Mouse (Mus musculus): ENCODE results near the gene Taf4.

The Taf4 gene

DNA sequence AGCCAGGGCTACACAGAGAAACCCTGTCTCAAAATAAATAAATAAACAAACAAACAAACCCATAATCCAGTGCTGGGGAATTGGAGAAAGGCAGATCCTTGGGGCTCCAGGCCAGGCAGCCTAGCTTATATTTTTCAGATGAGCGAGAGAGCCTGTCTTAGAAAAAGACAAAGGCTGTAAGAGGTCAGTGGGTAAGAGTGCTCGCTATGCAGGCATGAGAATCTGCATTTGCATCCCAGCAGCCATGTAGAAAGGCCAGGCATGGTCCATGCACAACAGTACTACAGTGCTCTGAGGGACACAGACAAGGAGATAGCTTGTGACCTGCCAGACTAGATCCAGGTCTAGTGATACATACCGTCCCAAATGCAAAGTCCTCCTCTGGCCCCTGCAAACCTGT is 6.3 kb upstream of the Taf4 start:
- no peak for DNase-seq (ENCODE audit: low spot score)

DNA sequence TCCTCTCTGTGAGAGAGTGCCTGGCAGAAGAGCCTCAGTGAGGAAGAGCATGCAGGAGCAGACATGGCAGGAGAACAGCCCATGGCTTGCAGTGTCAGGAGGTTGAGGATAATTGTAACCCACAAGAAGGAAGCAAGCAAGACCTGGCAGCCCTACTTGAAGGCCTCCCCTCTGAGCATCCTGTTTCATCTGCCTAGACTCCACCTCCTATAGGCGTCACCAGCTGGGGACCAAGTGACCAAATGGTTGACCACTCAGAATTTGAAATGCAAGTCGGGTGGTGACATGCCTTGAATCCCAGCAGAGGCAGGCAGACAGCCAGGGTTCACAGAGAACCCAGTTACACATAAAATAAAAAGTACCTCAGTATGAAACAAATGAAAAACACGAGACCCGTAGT is 4.2 kb upstream of the Taf4 start:
- no peak for DNase-seq (ENCODE audit: low spot score)

DNA sequence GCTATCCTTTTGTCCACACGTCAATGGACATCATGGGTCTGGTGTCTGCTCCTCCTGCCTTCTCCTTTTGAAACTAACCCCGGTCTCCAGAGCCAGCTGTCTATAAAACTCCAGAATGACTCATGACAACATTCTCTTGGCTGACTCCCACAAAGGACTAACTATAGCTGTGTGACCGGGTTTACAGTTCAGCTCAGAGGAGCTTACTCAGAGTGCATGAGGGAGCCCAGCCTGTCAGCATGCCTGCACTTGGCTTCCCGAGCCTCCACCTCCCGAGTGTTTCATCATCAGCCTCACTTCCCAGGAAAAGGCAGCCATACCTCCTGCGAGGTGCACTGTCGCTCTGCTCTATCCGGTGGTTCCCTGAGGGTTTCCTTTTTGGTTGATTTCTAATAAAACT is 3.4 kb upstream of the Taf4 start:
- no peak for DNase-seq (ENCODE audit: low spot score)

DNA sequence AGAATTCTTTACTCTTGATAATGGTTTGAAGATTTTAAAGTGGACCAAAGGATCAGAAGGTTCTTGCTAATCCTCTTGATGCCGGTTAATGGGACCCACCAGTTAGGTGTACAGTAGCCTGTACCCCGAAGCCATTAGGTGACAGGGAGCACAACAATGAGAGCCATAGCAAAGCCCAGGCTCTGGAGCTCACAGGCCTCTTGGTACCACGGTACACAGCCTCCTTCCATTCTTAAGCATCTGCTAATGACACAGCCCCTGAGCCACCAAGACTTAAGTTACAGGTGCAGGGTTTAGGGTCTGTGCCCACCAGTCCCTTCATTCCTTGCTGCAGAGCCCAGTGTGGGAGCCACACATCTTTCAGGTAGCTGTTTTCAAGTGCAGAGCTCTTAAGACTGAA is 1.8 kb upstream of the Taf4 start:
- DNase-seq (ENCODE audit: low spot score), result no peak

DNA sequence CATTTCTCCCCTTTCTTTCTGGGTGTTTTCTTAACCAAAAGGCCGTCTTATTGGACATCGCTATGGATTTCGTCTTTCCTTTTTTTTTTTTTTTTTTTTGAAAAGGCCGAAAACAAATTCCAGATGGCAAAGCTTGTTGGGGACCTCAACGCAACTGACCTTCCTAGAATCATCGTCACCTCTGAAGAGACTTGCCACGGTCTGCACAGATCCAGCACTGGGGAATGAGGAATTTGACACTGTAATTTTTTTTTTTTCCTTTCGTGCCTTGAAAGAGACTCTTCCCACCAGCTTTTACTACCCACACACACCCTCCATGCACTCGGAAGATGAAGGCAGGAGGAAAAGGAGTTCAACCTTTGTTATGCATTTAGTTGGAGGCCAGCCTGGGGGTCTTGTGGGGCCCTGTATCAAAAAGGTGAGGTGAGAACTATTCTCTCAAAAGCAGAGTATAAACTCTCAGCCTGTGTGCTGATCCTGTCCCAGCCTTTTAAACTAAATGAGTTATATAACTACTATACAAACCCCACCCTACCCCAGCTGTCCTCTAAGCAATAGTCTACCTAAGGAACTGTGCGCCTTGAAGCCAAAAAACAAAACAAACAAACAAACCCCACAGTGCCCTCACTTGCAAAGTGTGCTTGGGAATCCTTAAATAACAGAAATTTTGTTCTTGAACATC is 1.0 kb upstream of the Taf4 start:
- DNase-seq (ENCODE audit: low spot score), result no peak

DNA sequence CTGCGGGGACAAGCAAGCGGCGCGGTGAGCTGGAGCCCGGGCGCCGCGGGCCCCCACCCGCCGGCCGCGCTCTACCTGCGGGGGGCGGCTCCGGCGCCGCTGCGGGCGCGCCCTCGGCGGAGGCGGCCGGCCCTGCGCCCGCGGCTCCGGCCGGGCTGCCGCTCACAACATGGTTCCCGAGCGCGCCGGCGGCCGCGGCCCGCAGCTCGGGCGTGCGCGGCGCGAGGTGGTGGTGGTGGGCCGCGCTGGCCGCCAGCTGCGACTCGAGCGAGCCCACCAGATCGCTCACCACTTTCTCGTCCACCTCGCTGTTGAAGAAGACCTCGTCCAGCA is 185 bp downstream of the Taf4 start:
- no peak for DNase-seq (ENCODE audit: low spot score)

DNA sequence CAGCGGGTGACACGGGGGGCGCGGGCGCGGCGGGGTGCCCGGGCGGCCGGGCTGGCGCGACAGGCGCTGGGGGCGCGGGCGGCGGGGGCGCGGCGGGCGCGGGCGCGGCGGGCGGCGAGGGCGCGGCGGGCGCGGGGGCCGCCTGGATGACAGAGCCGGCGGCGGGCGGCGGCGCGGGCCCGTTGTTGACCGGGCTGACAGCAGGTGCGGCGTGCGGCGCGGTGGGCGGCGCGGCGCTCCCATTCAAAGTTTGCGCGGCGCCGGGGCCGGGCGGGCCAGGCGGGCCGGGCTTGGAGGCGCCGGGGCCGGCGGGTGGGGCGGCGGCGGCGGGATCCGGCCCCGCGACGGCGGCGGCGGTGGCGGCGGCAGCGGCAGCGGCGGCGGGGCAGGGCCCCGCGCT is 595 bp downstream of the Taf4 start:
- DNase-seq (ENCODE audit: low spot score), result no peak

DNA sequence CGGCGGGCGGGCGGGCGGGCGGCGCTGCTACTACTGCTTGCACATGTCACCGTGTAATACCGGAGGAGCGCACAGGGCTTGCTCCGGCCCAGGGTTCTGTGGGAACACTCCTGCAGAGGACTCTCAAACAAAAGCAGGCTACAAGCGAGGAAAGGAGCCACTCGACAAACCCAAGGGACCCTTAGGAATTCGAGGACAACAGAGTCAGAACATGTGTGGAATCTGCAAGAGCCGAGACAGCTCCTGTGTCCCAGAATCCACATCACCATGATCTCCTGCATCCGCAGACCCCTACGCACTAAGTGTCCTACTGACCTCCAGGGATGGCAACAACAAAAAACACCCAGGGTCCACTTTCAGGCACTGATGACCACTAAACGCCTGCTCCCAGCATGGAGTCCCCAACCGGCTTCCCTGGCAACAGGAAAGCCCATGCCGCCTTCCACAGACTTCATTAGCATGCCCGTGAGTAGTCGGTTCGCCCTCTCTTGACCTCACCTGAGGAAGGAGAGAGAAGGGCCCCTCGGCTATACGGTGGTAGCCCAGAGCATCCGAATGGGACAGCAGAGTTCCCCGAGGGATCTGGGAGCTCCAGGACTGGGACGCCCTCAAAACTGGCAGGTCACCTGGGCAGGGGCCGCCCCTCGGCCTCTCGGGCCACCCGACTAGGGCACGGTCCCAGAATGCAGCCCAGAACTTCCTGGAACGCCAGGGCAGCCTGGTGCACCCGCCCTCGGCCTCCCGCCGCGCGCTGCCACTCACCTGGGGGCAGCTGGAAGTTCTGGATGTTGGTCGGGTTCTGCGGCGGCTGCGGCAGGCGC is 1.6 kb downstream of the Taf4 start:
- no peak for DNase-seq (ENCODE audit: low spot score)

DNA sequence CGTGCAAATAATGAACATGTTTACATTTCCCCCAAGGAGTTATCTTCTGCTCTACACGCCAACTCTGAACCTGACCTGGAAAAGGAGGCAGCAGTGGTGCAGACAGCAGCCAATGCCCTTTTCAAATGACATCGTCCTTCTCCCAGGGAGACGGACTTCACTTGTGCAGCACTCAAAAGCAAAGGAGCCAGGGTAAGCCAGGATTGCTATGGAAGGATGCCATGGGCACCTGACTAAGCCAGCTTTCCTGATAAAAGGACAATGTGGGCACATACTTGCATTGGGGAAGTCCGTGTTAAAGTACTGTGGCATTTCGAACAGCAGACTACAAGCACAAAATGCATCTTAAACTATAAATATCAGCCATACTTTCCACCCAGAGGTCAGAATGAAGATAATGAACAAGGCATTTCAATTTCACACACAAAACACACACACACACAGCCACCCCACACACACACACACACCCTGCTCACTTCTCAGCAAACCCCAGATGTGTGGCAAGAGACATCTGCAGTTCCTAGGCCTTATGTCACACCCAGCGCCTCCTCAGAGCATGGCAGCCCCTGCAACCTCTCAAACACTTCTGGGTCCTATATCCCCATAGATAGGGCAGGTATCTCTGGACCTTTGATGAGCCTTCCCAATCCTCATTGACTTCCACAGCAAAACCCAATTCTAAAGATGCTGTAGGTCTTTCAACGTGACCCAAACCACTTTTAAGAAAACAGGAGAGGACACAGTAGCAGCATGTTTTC is 2.4 kb downstream of the Taf4 start:
- DNase-seq (ENCODE audit: low spot score), result no peak

DNA sequence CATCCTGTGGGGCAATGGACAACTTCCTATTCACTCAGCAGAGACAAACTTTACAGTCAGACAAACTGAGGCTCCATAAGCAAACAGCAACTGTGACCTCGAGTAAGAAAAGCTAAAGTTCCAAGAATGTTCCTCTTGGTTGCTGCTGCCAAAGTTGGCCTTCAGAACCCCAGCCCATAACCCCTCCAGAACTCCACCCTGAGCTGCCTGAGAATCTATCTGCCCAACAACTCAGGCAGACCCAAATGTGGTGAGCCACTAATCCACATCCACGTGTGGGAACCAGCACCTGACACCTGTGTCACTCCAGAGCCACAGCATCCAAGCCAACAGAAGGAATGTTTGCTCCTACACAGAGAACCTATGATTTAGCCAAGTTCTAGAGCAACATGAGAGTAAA is 4.0 kb downstream of the Taf4 start:
- no peak for DNase-seq (ENCODE audit: low spot score)

DNA sequence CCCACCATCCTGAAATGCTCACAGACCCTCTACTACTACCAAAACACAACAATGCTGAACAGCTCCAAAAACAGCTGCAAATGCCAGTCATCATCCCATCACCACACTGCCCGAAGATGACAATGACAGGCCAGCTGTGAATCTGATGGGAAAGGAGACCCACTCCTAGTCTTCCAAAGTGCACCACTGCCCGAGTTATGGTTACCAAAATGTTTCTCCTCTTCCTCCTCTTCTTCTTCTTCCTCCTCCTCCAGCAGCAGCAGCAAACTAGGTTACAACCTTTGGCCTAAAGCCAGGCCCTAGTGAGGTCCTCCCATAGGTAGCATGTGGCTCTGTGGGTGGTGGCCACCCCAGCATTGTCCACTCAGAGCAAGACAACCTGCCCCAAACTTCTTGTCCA is 4.6 kb downstream of the Taf4 start:
- DNase-seq (ENCODE audit: low spot score), result no peak

DNA sequence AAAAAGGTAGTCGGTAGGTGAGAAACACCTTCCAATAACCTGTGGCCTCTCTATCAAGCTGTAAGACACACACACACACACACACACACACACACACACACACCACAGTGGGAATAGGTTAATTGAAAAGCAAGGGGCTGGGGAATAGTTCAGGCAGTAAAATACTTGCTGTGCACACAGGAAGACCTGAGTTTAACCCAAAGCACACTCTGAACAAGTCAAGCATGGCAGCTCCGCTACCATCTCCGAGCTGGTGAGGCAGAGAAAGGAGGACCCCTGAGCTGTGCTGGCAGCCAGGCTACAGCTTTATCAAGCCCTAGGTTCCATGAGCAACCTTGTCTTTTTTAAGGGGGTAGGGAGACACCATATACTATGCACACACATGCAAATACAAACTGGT is 7.3 kb downstream of the Taf4 start:
- DNase-seq (ENCODE audit: low spot score), result no peak

DNA sequence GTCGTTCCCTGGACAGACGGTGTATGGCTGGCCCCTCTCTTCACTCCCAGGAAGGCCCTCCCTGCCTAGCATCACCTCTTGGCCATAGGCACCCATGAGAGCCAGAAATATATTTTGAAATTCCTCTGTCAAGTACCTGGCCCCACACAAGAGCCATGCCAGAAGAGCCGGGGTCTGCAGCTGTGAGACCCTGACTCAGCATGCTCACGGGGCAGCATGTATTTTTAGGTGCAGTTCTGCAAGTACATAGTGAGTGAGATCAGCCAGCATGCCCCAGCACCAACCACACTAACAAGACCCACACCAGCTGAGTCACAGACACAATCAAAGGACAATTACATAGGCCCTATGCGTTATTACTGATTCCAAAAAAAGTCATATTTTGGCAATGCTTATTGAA is 8.8 kb downstream of the Taf4 start:
- no peak for DNase-seq (ENCODE audit: low spot score)

DNA sequence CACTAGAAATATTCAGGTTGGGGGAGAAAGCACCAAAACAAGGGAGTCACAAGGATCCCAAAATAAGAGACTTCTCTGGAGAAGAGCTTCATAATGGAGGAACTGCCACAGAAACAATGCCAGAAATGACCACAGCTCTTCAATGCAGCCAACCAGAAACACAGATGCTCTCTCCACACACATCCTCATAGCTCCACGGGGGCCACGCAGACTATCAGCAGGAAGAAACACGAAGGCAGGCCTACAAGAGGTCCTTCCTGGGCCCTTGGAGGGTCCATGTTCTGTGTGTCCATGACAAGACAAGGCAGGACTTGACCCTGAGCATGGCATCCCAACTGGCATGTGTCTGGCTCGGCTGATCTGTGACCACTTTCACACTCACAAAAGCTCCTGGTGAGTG is 15.0 kb downstream of the Taf4 start:
- DNase-seq (ENCODE audit: low spot score), result no peak

DNA sequence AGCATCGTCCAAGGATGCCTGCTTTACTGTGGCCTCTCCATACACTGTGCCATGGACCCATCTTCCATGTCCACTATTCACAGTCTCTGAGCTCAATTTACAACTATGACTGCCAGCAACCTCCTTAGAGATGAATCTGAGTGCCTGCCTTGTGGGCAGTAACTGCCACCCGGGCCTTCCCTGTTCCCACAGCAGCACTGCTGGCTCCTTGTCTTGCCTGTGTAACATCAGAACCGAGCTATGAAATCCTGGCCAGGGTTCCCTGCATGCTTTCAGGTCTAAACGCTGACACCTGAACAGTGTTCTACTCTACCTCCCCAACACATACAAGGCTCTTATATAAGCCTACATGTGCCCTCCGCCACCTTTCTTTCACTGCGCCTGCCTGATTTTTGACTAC is 16.1 kb downstream of the Taf4 start:
- no peak for DNase-seq (ENCODE audit: low spot score)

DNA sequence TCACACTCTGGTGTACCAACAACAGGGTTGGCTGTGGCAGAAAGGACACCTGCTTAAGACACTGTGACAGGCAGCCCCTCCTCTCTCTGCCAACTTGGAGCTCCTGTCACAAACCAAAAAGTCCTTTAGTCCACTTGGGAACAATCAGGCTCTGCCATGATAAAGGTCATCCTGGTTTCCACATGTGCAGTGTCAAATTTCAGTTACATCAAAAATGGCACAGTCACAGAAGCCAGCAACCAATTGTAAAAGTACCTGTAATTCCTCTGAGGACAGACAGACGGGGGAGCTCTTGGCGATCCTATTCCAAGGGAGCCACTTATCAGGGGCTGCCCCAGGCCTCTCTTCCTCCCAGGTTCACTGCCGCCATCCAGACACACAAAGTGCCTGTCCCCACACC is 17.1 kb downstream of the Taf4 start:
- no peak for DNase-seq (ENCODE audit: low spot score)

DNA sequence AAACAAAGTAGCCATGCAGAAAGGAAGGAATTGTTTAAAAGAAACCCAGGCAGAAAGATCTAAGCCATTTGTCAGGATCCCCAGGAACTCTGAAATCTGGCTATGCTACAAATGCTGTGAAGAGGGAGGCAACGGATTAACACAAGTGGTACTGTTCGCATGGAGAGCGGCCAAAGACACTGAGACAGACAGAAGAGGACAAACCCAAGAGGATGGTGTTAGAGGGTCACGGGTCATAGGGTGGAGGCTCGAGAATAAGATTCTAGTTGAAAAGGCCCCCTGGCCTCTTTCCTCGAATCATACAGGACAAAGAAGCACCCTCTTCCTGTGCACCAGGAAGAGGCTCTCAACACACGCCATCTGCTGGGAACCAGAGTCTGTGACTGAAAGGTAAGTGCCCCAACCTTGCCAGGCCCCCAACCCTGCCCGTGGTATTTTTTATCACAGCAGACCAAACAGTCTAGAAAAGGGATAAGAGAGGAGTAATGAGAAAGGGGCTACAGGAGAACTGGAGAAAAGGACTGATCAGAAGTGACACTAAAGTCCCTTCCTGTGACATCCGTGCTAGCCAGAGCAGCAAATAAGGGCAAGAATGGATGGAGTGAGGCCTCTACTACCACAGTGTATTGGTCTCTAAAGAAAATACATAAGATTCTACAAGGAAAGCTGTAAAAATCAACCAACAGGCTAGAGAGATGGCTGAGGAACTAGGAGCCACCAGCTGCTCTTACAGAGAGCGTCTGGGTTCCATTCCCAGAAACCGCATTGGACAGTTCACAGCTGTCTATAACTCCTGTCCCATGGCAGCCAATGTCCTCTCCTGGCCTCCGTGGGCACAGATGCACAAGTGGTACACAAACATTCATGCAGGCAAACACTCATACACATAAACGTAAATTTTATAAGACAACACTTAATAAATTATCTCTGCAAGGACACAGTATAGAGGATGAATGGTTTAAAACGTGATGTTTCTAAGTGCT is 24.6 kb downstream of the Taf4 start:
- DNase-seq (ENCODE audit: low spot score), result no peak

DNA sequence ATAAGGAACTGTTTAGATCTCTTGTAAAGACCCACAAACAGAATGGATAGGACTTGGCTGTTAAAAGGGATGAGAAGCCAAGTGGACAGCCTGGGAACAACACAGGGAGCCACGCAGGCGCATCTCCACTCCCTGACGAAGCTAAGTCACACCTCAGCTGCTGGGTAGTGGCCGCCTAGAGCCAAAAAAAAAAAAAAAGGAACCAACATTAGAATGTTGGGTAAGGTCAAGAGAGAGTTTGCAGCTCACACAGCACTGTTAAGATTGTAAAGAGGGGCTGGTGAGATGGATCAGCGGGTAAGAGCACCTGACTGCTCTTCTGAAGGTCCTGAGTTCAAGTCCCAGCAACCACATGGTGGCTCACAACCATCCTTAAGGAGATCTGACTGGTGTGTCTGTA is 27.6 kb downstream of the Taf4 start:
- DNase-seq (ENCODE audit: low spot score), result no peak

DNA sequence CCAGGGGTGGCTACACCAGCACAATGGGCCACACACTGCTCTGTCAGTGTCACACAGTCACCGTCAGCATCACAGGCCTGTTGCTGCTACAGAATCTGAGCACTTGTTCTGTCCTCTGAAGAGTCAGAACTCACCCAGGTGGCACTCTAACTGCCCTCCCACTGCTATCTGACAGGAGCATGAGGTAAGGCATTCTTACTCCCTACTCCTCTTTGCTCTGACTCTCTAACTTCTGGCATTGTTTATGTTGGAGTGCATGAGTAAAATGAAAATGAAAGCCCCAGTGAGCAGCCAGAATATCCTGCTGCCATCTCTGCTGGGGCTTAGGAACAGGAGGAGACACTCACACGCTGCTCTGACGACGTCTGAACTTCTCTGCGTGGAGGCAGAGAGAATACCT is 28.8 kb downstream of the Taf4 start:
- no peak for DNase-seq (ENCODE audit: low spot score)

DNA sequence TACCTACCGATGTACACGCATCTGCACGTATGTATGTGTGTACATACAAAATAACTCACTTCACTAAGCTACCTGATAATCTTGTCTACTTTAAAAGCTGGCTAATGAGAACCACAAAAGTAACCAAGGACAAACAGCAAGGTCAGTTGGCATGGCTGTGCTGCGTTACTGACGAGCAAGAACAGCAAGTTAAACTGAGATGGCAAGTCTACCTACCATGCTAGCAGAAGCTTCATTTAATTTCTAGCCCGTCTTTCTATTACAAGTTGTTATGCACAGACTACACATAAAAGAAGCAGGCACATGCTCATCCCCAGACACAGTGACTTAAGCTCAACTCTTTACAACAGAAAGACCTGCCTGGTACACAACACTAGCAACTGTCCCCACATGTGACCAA is 29.9 kb downstream of the Taf4 start:
- no peak for DNase-seq (ENCODE audit: low spot score)

DNA sequence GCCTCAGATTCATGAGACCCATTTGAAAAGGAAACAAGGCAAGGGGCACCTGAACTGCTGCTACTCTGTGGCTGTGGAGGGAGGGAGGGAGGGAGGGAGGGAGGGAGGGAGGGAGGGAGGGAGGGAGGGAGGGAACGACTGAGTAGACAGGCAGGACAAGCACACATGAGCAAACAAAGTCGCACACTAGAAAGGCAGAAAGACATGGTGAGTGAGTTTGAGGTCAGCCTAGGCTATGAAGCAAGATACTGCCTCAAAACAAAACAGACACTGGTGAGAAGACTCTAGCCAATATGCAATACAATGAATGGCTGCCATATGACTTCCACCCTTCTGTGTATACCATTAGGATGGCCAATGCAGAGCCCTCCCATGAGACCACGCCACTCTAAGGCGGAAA is 31.4 kb downstream of the Taf4 start:
- DNase-seq (ENCODE audit: low spot score), result no peak

DNA sequence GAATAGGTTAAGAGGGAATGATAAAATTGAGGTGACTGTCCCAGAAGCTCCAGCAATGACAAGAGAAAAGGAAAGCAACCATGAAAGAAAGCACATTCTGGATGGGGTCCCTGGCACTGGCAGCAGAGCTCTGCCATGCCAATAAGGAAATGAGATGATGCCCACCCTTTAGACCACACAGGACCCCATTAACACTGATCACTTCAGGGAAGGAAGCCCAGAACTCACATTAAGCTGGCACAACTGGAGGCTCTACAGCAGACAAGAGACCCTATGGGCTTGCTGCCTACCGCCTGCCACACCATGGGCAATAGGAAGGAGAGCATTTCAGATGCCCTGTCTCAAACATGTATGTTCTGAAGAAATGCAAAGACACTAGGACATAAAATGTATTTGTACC is 34.8 kb downstream of the Taf4 start:
- no peak for DNase-seq (ENCODE audit: low spot score)
